ENCODE assay signal across 8 mouse cellular contexts in genomic region chr4:156235360-156235770, GRCm38 (mm10). TPM values are rescaled to one million over a fixed set of nuclear protein-coding genes. Genes with fewer than 3 reads are reported as not detected.
DNase-seq lines count a peak whose midpoint lies in the region; ATAC-seq lines count a peak whose summit lies in the region.

No protein-coding gene starts in this region.

- H3K4me2 ChIP-seq in heart, embryonic 16.5 days (ENCODE audit: low read depth, low read length) = peak overlapping the region; percentile 64
- H3K4me2 ChIP-seq in forebrain, embryonic 12.5 days = peak overlapping the region; percentile 77
- H3K4me2 ChIP-seq in liver, embryonic 12.5 days = peak overlapping the region; percentile 99

- intact Hi-C loops in heart, postnatal 10 days (cut with DNase I) = loop anchor here (2.0 kb wide), 1 partner anchor 125 kb away; no protein-coding TSS in a partner anchor

- 0 out of 2 replicates have a peak, but pooled peaks cover 2% of the 10 kb centered on the region for H3K4me1 ChIP-seq in heart, embryonic 16.5 days (ENCODE audit: control insufficient read depth, insufficient read depth, low read length)
- H3K4me1 ChIP-seq in forebrain, embryonic 12.5 days = peaks cover 18% of the 10 kb centered on the region
- H3K4me1 ChIP-seq in liver, embryonic 12.5 days = peaks cover 35% of the 10 kb centered on the region

- H3K9ac ChIP-seq in heart, embryonic 16.5 days (ENCODE audit: low read length) = peak overlapping the region; percentile 86
- H3K9ac ChIP-seq in forebrain, embryonic 12.5 days = peak overlapping the region; percentile 76; the same call in 1 of the 2 replicates
- peak overlapping the region; percentile 89 for H3K9ac ChIP-seq in liver, embryonic 12.5 days

- peaks cover 38% of the 10 kb centered on the region for H3K36me3 ChIP-seq in heart, embryonic 16.5 days (ENCODE audit: control insufficient read depth, insufficient read depth)
- peaks cover 60% of the 10 kb centered on the region for H3K36me3 ChIP-seq in forebrain, embryonic 12.5 days (replicated peaks)
- peaks cover 65% of the 10 kb centered on the region for H3K36me3 ChIP-seq in liver, embryonic 12.5 days

- H3K9me3 ChIP-seq in heart, embryonic 16.5 days (replicated peaks; ENCODE audit: control insufficient read depth, low read length) = no peaks in the 10 kb centered on the region
- no peaks in the 10 kb centered on the region for H3K9me3 ChIP-seq in forebrain, embryonic 12.5 days
- H3K9me3 ChIP-seq in liver, embryonic 12.5 days (replicated peaks) = no peaks in the 10 kb centered on the region

- WGBS in heart, embryonic 16.5 days = under 1% methylated on average over 15 of the region's 15 CpGs
- WGBS in forebrain, embryonic 12.5 days = 2% methylated on average over 15 of the region's 15 CpGs
- under 1% methylated on average over 15 of the region's 15 CpGs for WGBS in liver, embryonic 12.5 days (ENCODE audit: insufficient replicate concordance)

- H3K4me3 ChIP-seq in heart, embryonic 16.5 days (ENCODE audit: low read length) = peak overlapping the region; percentile 89
- peak overlapping the region; percentile 93 for H3K4me3 ChIP-seq in forebrain, embryonic 12.5 days (replicated peaks)
- peak overlapping the region; percentile 86 for H3K4me3 ChIP-seq in liver, embryonic 12.5 days

- no peaks in the 10 kb centered on the region for H3K27me3 ChIP-seq in heart, embryonic 16.5 days (ENCODE audit: control insufficient read depth, insufficient read depth, low read length)
- H3K27me3 ChIP-seq in forebrain, embryonic 12.5 days = no peaks in the 10 kb centered on the region
- no peaks in the 10 kb centered on the region for H3K27me3 ChIP-seq in liver, embryonic 12.5 days (replicated peaks)

- peak; percentile 14 for ATAC-seq in heart, embryonic 16.5 days (replicated peaks; ENCODE audit: extremely low read depth, insufficient read depth, low FRiP score)
- ATAC-seq in forebrain, embryonic 12.5 days (ENCODE audit: low FRiP score) = peak; percentile 50
- ATAC-seq in liver, embryonic 12.5 days = peak; percentile 57

- H3K27ac ChIP-seq in heart, embryonic 16.5 days (ENCODE audit: low read length) = peak overlapping the region; percentile 89
- peak overlapping the region; percentile 92 for H3K27ac ChIP-seq in forebrain, embryonic 12.5 days
- peak overlapping the region; percentile 97 for H3K27ac ChIP-seq in liver, embryonic 12.5 days

- no peak for DNase-seq in heart, postnatal 10 days
- DNase-seq in MEL-GATA-1-ER (ENCODE audit: extremely low read depth, low read depth) = peak; percentile 70
- peak; percentile 84 for DNase-seq in retina, postnatal 1 day
- no peak for DNase-seq in testis, postnatal 10 days (ENCODE audit: low spot score)
- DNase-seq in left cerebral cortex, adult 18-20 months (ENCODE audit: low spot score in 2 of 2) = no peak

RNA-seq across cellular contexts. Expression of gene Noc2l, which starts 0.4 kb away (rescaled TPM):
- polyA plus RNA-seq in heart, embryonic 16.5 days (2015; fragmentation: Nextera tagmentation; extraction: Ambion mirVana) = 37.4 and 38.1 TPM in 2 replicates
- total RNA-seq in heart, postnatal 10 days (2021) = 10 to 100 TPM; 22.7 to 23.2 TPM
- 90.4 and 95.7 TPM in 2 replicates for polyA plus RNA-seq in forebrain, embryonic 12.5 days (2016; fragmentation: Nextera tagmentation; extraction: Ambion mirVana)
- polyA plus RNA-seq in liver, embryonic 12.5 days (2016; fragmentation: Nextera tagmentation; extraction: Ambion mirVana) = 125 and 130 TPM in 2 replicates
- 10 to 100 TPM; 70.4 to 71.6 TPM for total RNA-seq in left cerebral cortex, adult 18-20 months (2021)

RNA-seq across cellular contexts. Expression of gene Plekhn1, which starts 0.7 kb away (rescaled TPM):
- polyA plus RNA-seq in heart, embryonic 16.5 days (2015; fragmentation: Nextera tagmentation; extraction: Ambion mirVana) = 13.8 and 17.5 TPM in 2 replicates
- 1 to 10 TPM; 8.5 to 9.2 TPM for total RNA-seq in heart, postnatal 10 days (2021)
- polyA plus RNA-seq in forebrain, embryonic 12.5 days (2016; fragmentation: Nextera tagmentation; extraction: Ambion mirVana) = 27.6 and 28.5 TPM in 2 replicates
- polyA plus RNA-seq in liver, embryonic 12.5 days (2016; fragmentation: Nextera tagmentation; extraction: Ambion mirVana) = 7.2 TPM in 2 replicates
- total RNA-seq in left cerebral cortex, adult 18-20 months (2021) = 10 to 100 TPM; 34.2 to 40.1 TPM

RNA-seq across cellular contexts. Expression of gene Perm1, which starts 19.7 kb away (rescaled TPM):
- polyA plus RNA-seq in heart, embryonic 16.5 days (2015; fragmentation: Nextera tagmentation; extraction: Ambion mirVana) = 16.3 and 16.8 TPM in 2 replicates
- total RNA-seq in heart, postnatal 10 days (2021) = 100 to 1,000 TPM; 138 to 156 TPM
- polyA plus RNA-seq in forebrain, embryonic 12.5 days (2016; fragmentation: Nextera tagmentation; extraction: Ambion mirVana) = 2.1 and 2.4 TPM in 2 replicates
- 0.12 TPM in 2 replicates for polyA plus RNA-seq in liver, embryonic 12.5 days (2016; fragmentation: Nextera tagmentation; extraction: Ambion mirVana)
- total RNA-seq in left cerebral cortex, adult 18-20 months (2021) = under 1 TPM; 0.19 to 0.33 TPM

RNA-seq across cellular contexts. Expression of gene Samd11, which starts 20.1 kb away (rescaled TPM):
- polyA plus RNA-seq in heart, embryonic 16.5 days (2015; fragmentation: Nextera tagmentation; extraction: Ambion mirVana) = 0.26 and 0.60 TPM in 2 replicates
- under 1 TPM in 1 of 2 experiments, not detected in 1; 0.36 TPM for total RNA-seq in heart, postnatal 10 days (2021)
- 0.95 and 2.0 TPM in 2 replicates for polyA plus RNA-seq in forebrain, embryonic 12.5 days (2016; fragmentation: Nextera tagmentation; extraction: Ambion mirVana)
- 26.8 and 28.4 TPM in 2 replicates for polyA plus RNA-seq in liver, embryonic 12.5 days (2016; fragmentation: Nextera tagmentation; extraction: Ambion mirVana)
- 1 to 10 TPM; 4.0 to 5.6 TPM for total RNA-seq in left cerebral cortex, adult 18-20 months (2021)

RNA-seq across cellular contexts. Expression of gene AW011738, which starts 32.3 kb away (rescaled TPM):
- 4.2 and 5.6 TPM in 2 replicates for polyA plus RNA-seq in heart, embryonic 16.5 days (2015; fragmentation: Nextera tagmentation; extraction: Ambion mirVana)
- 1 to 10 TPM; 6.1 to 8.2 TPM for total RNA-seq in heart, postnatal 10 days (2021)
- polyA plus RNA-seq in forebrain, embryonic 12.5 days (2016; fragmentation: Nextera tagmentation; extraction: Ambion mirVana) = 7.1 and 8.2 TPM in 2 replicates
- 1.3 and 1.4 TPM in 2 replicates for polyA plus RNA-seq in liver, embryonic 12.5 days (2016; fragmentation: Nextera tagmentation; extraction: Ambion mirVana)
- total RNA-seq in left cerebral cortex, adult 18-20 months (2021) = 1 to 10 TPM; 5.8 to 6.0 TPM

Comparison
In these comparisons a context has a peak if more than half of its experiments do, and no peak if none do; other contexts are left out.
1. DNase-seq: peak in MEL-GATA-1-ER (single experiment) and retina, postnatal 1 day (single experiment); none in heart, postnatal 10 days (0 of 2), testis, postnatal 10 days (single experiment) and left cerebral cortex, adult 18-20 months (0 of 2).
2. Peak in every context shown above with its lines, with median percentiles within 50 percentile points of each other: ATAC-seq, H3K27ac ChIP-seq, H3K4me2 ChIP-seq, H3K4me3 ChIP-seq and H3K9ac ChIP-seq.